Mouse (Mus musculus) right cerebral cortex, postnatal 25 days (tissue): Measurements from ENCODE around the gene Aldh1a1.
"Not testable (repeated sequence)": the region's sequence is repeated elsewhere in the genome, so short reads cannot be mapped to it uniquely, and the experiment has no call there.

Experiments
- DNase-seq: peaks from one replicate; pipeline ENCODE4 v3.0.0; 2022

The Aldh1a1 gene

GRCm38 (mm10) chr19:20557211-20557610 is 64.7 kb downstream of the Aldh1a1 start:
- DNase-seq = no peak

- DNase-seq = no peak
Observed at GRCm38 (mm10) chr19:20558069-20558468, 65.6 kb downstream of the Aldh1a1 start.

- DNase-seq = no peak
Observed at GRCm38 (mm10) chr19:20558544-20558943, 66.0 kb downstream of the Aldh1a1 start.

GRCm38 (mm10) chr19:20558952-20559351 is 66.4 kb downstream of the Aldh1a1 start:
- DNase-seq = no peak

GRCm38 (mm10) chr19:20559952-20560351 is 67.4 kb downstream of the Aldh1a1 start:
- no peak for DNase-seq

- no peak for DNase-seq
Observed at GRCm38 (mm10) chr19:20562396-20562795, 69.9 kb downstream of the Aldh1a1 start.

GRCm38 (mm10) chr19:20566294-20566693 is 73.8 kb downstream of the Aldh1a1 start:
- no peak for DNase-seq

- DNase-seq = no peak
Observed at GRCm38 (mm10) chr19:20567039-20567438, 74.5 kb downstream of the Aldh1a1 start.

GRCm38 (mm10) chr19:20576984-20577383 is 84.5 kb downstream of the Aldh1a1 start:
- no peak for DNase-seq

GRCm38 (mm10) chr19:20577429-20577828 is 84.9 kb downstream of the Aldh1a1 start:
- DNase-seq = no peak

GRCm38 (mm10) chr19:20599951-20600350 is 107.4 kb downstream of the Aldh1a1 start:
- no peak for DNase-seq

- no peak for DNase-seq
Observed at GRCm38 (mm10) chr19:20601739-20602138, 109.2 kb downstream of the Aldh1a1 start.

GRCm38 (mm10) chr19:20603212-20603611 is 110.7 kb downstream of the Aldh1a1 start:
- DNase-seq = no peak

GRCm38 (mm10) chr19:20603866-20604265 is 111.4 kb downstream of the Aldh1a1 start:
- DNase-seq = no peak

- DNase-seq = no peak
Observed at GRCm38 (mm10) chr19:20614252-20614930, 121.9 kb downstream of the Aldh1a1 start.

- no peak for DNase-seq
Observed at GRCm38 (mm10) chr19:20622434-20622833, 129.9 kb downstream of the Aldh1a1 start.

- DNase-seq = no peak
Observed at GRCm38 (mm10) chr19:20623416-20623815, 130.9 kb downstream of the Aldh1a1 start.

- DNase-seq = no peak
Observed at GRCm38 (mm10) chr19:20631020-20631419, 138.5 kb downstream of the Aldh1a1 start.

- no peak for DNase-seq
Observed at GRCm38 (mm10) chr19:20633876-20634691, 141.6 kb downstream of the Aldh1a1 start.

- no peak for DNase-seq
Observed at GRCm38 (mm10) chr19:20644346-20644745, 151.8 kb downstream of the Aldh1a1 start.

- not testable (repeated sequence) for DNase-seq
Observed at GRCm38 (mm10) chr19:20647496-20647895, 155.0 kb downstream of the Aldh1a1 start.

- no peak for DNase-seq
Observed at GRCm38 (mm10) chr19:20650008-20650407, 157.5 kb downstream of the Aldh1a1 start.

GRCm38 (mm10) chr19:20653082-20653676 is 160.7 kb downstream of the Aldh1a1 start:
- DNase-seq = no peak
